Mouse (Mus musculus) embryonic fibroblast, embryonic 13.5 days (primary cell): ENCODE data around the gene Hspbap1.

Source experiments
- CTCF ChIP-seq: IDR thresholded peaks from 2 replicates; pipeline ENCODE4 v1.5.1; 2011; ENCODE audit warnings: mild to moderate bottlenecking, control low read depth, low read length, moderate library complexity, borderline replicate concordance; ENCODE audit not compliant: insufficient read depth
- POLR2A ChIP-seq: IDR thresholded peaks from 2 replicates; pipeline ENCODE4 v1.6.1; 2011; ENCODE audit warnings: low read depth, mild to moderate bottlenecking, control low read depth, low read length, moderate library complexity

GRCm38 (mm10) chr16:35768469-35768784, 1.7 kb upstream of the Hspbap1 start:
- TF ChIP-seq CTCF (no peak), POLR2A (no peak)
